In the genomic region with DNA sequence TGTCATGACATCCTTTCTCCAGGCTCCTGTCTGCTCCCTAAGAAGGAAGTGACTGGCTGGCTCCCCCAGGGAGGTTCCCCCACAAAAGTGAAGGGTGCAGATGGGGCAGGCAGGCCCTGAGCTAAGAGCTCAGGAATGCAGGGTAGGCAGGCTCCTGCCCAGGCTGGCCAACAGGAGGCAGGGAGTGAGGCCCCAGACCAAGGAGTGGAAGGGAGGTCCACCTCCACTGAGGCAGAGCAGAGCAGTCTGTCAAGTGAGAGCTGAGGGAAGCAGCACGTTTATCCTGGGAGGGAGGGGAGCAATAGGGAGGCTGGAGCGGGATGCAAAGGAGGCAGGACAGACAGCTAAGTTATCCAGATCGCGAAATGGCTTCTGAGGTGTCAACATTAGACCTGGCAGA, we compare ENCODE assay signal across 13 mouse cellular contexts. TPM values are rescaled to one million over a fixed set of nuclear protein-coding genes. Genes with fewer than 3 reads are reported as not detected.
DNase-seq lines count a peak whose midpoint lies in the region; ATAC-seq and TF ChIP-seq lines count a peak whose summit lies in the region.
"Had no signal": no experiment of that assay in that cellular context is flagged by ENCODE, and none has a peak within 500 bp of the region (broad histone marks: within the 10 kb centered on the region; RNA-seq: fewer than 3 reads in every experiment).

No protein-coding gene starts in this region.

- 49% methylated on average over 4 of the region's 4 CpGs for WGBS in hindbrain, embryonic 16.5 days

- peak overlapping the region; percentile 22; the same call in 1 of the 2 replicates for H3K9ac ChIP-seq in hindbrain, embryonic 16.5 days (ENCODE audit: low read depth, low read length)
- H3K9ac ChIP-seq: hindbrain, embryonic 15.5 days; lung, embryonic 15.5 days had no signal

- H3K27me3 ChIP-seq in hindbrain, embryonic 16.5 days (replicated peaks; ENCODE audit: control insufficient read depth, insufficient read depth, low read length) = no peaks in the 10 kb centered on the region
- H3K27me3 ChIP-seq: hindbrain, embryonic 15.5 days; lung, embryonic 15.5 days had no signal

- no peaks in the 10 kb centered on the region for H3K9me3 ChIP-seq in hindbrain, embryonic 16.5 days (ENCODE audit: control insufficient read depth, low read length)
- H3K9me3 ChIP-seq: hindbrain, embryonic 15.5 days; lung, embryonic 15.5 days had no signal

- no peaks in the 10 kb centered on the region for H3K36me3 ChIP-seq in hindbrain, embryonic 16.5 days (ENCODE audit: control insufficient read depth, insufficient read depth, low read length)
- H3K36me3 ChIP-seq: hindbrain, embryonic 15.5 days had no signal

- DNase-seq in heart, adult 11 months = peak; percentile 92
- DNase-seq in heart, postnatal 10 days = no peak
- no peak for DNase-seq in layer of hippocampus, adult 2 months (ENCODE audit: low spot score in 2 of 2)
- DNase-seq in layer of hippocampus, adult 9-10 months (ENCODE audit: low spot score) = no peak
- peak; percentile 43 for DNase-seq in Muller cell, postnatal 12 days (ENCODE audit: inconsistent ontology term)
- DNase-seq in adrenal gland, adult 2 months = no peak
- DNase-seq in layer of hippocampus, adult 18-20 months (ENCODE audit: low spot score in 2 of 2) = no peak
- DNase-seq: cerebellum, adult 9-10 months; left cerebral cortex, postnatal 4 days had no signal

- H3K4me1 ChIP-seq in hindbrain, embryonic 16.5 days (ENCODE audit: control insufficient read depth, insufficient read depth, low read depth, low read length) = peaks cover 48% of the 10 kb centered on the region

- H3K4me3 ChIP-seq in layer of hippocampus, adult 2 months = no peak overlapping the region
- no peak overlapping the region for H3K4me3 ChIP-seq in hindbrain, embryonic 16.5 days (ENCODE audit: low read length)
- H3K4me3 ChIP-seq: hindbrain, embryonic 15.5 days; lung, embryonic 15.5 days had no signal

- H3K27ac ChIP-seq in layer of hippocampus, adult 2 months = peak overlapping the region; percentile 100
- H3K27ac ChIP-seq in hindbrain, embryonic 16.5 days (ENCODE audit: low read depth, low read length) = no peak overlapping the region
- H3K27ac ChIP-seq: hindbrain, embryonic 15.5 days had no signal

- no peak overlapping the region for H3K4me2 ChIP-seq in hindbrain, embryonic 16.5 days (ENCODE audit: low read length)

- ATAC-seq in hindbrain, embryonic 16.5 days = no peak
- ATAC-seq: CD4-positive, CD25-positive, alpha-beta regulatory T cell, adult 4 months had no signal

- intact Hi-C loops in heart, postnatal 10 days (cut with DNase I) = no loop called here

- TF ChIP-seq CTCF in layer of hippocampus, adult 2 months (conservative IDR thresholded peaks at IDR 0.05) = no peak

RNA-seq across cellular contexts. Expression of a gene that starts 5.5 kb away (rescaled TPM):
- total RNA-seq in heart, postnatal 10 days (2021) = 100 to 1,000 TPM; 214 to 239 TPM
- total RNA-seq in layer of hippocampus, adult 2 months (2021) = 100 to 1,000 TPM; 246 to 249 TPM
- 59.8 and 71.7 TPM in 2 replicates for polyA plus RNA-seq in hindbrain, embryonic 16.5 days (2015; fragmentation: Nextera tagmentation; extraction: Ambion mirVana)
- total RNA-seq in adrenal gland, adult 2 months (2021) = 10 to 100 TPM; 55.4 to 68.7 TPM
- 98.3 and 98.7 TPM in 2 replicates for polyA plus RNA-seq in adrenal gland, adult 2 months (2012; rRNA removed)
- 100 to 1,000 TPM; 245 to 258 TPM for total RNA-seq in layer of hippocampus, adult 18-20 months (2021)

RNA-seq across cellular contexts. Expression of a gene that starts 11.5 kb away (rescaled TPM):
- 10 to 100 TPM; 50.8 to 54.0 TPM for total RNA-seq in heart, postnatal 10 days (2021)
- 10 to 100 TPM; 85.4 to 90.5 TPM for total RNA-seq in layer of hippocampus, adult 2 months (2021)
- polyA plus RNA-seq in hindbrain, embryonic 16.5 days (2015; fragmentation: Nextera tagmentation; extraction: Ambion mirVana) = 179 and 199 TPM in 2 replicates
- 100 to 1,000 TPM in 1 of 2 experiments, 10 to 100 TPM in 1; 85.8 to 103 TPM for total RNA-seq in adrenal gland, adult 2 months (2021)
- polyA plus RNA-seq in adrenal gland, adult 2 months (2012; rRNA removed) = 16.2 and 16.5 TPM in 2 replicates
- 10 to 100 TPM; 83.4 to 87.4 TPM for total RNA-seq in layer of hippocampus, adult 18-20 months (2021)

RNA-seq across cellular contexts. Expression of a gene that starts 35.9 kb away (rescaled TPM):
- 1 to 10 TPM; 1.8 to 2.1 TPM for total RNA-seq in heart, postnatal 10 days (2021)
- total RNA-seq in layer of hippocampus, adult 2 months (2021) = 1 to 10 TPM; 1.2 to 1.5 TPM
- 5.8 and 6.8 TPM in 2 replicates for polyA plus RNA-seq in hindbrain, embryonic 16.5 days (2015; fragmentation: Nextera tagmentation; extraction: Ambion mirVana)
- 1 to 10 TPM; 1.4 to 6.1 TPM for total RNA-seq in adrenal gland, adult 2 months (2021)
- 1.9 TPM in 2 replicates for polyA plus RNA-seq in adrenal gland, adult 2 months (2012; rRNA removed)
- total RNA-seq in layer of hippocampus, adult 18-20 months (2021) = 1 to 10 TPM; 1.7 to 2.3 TPM
- polyA plus RNA-seq: CD4-positive, CD25-positive, alpha-beta regulatory T cell, adult 4 months had no signal

RNA-seq across cellular contexts. Expression of a gene that starts 48.1 kb away (rescaled TPM):
- 100 to 1,000 TPM; 160 to 172 TPM for total RNA-seq in heart, postnatal 10 days (2021)
- total RNA-seq in layer of hippocampus, adult 2 months (2021) = 100 to 1,000 TPM; 150 to 166 TPM
- 107 and 120 TPM in 2 replicates for polyA plus RNA-seq in hindbrain, embryonic 16.5 days (2015; fragmentation: Nextera tagmentation; extraction: Ambion mirVana)
- total RNA-seq in adrenal gland, adult 2 months (2021) = 100 to 1,000 TPM; 169 to 173 TPM
- 29.1 and 36.8 TPM in 2 replicates for polyA plus RNA-seq in adrenal gland, adult 2 months (2012; rRNA removed)
- 100 to 1,000 TPM; 136 to 145 TPM for total RNA-seq in layer of hippocampus, adult 18-20 months (2021)

Comparison
In these comparisons a context has a peak if more than half of its experiments do, and no peak if none do; other contexts are left out.
1. DNase-seq: peak in heart, adult 11 months (single experiment) and Muller cell, postnatal 12 days (single experiment); none in heart, postnatal 10 days (0 of 2), layer of hippocampus, adult 2 months (0 of 2), layer of hippocampus, adult 9-10 months (single experiment), adrenal gland, adult 2 months (single experiment) and layer of hippocampus, adult 18-20 months (0 of 2).